Mouse (Mus musculus): Measurements from ENCODE around the gene Wnt8b. TPM values are rescaled to one million over a fixed set of nuclear protein-coding genes. Genes with fewer than 3 reads are reported as not detected.

Gene Wnt8b
- total and polyA plus RNA-seq, 2 experiments from 2014 or later, result 0.05 to 1.0 TPM

DNA sequence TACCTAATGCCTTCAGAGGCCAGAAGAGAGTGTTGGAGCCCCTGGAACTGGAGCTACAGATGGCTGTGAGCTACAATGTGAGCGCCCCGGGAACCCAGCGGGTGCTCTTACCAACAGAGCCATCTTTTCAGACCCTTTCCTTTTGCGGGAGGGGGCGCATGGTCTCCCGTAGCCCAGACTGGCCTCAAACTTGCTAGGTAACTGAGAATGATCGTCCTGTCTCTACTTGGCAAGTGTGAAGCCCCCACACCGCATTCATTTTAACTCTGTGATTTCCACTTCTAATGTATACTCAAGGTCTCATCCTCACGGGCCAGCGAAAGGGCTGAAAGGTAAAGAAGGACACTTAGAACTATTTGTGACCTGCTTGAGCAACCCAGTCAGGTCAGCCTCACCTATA lies 51.1 kb downstream of the Wnt8b start:
- TF ChIP-seq CTCF (IDR thresholded peaks at IDR 0.05), result no peak
- H3K36me3 ChIP-seq (ENCODE audit: insufficient read depth, low read length), result peaks cover 8% of the 10 kb centered on the region; the same call in 1 of the 2 replicates
- H3K9ac ChIP-seq (replicated peaks; ENCODE audit: low read length, poor library complexity, severe bottlenecking), result no peak overlapping the region
- DNase-seq (ENCODE audit: low spot score), result no peak
- H3K27ac ChIP-seq (ENCODE audit: low read depth, low read length), result no peak overlapping the region
- 50% methylated on average over 10 of the region's 10 CpGs for WGBS
- no peaks in the 10 kb centered on the region for H3K9me3 ChIP-seq (ENCODE audit: low read length)
- no peaks in the 10 kb centered on the region for H3K4me1 ChIP-seq (ENCODE audit: insufficient read depth, low read length)
- no peak for ATAC-seq (ENCODE audit: low FRiP score)
- H3K27me3 ChIP-seq (ENCODE audit: insufficient read depth, low read length), result peaks cover 16% of the 10 kb centered on the region; the same call in 1 of the 2 replicates
- H3K4me2 ChIP-seq (ENCODE audit: low read depth, low read length, poor library complexity, severe bottlenecking), result no peak overlapping the region
- no peak overlapping the region for H3K4me3 ChIP-seq (ENCODE audit: low read depth, low read length)

DNA sequence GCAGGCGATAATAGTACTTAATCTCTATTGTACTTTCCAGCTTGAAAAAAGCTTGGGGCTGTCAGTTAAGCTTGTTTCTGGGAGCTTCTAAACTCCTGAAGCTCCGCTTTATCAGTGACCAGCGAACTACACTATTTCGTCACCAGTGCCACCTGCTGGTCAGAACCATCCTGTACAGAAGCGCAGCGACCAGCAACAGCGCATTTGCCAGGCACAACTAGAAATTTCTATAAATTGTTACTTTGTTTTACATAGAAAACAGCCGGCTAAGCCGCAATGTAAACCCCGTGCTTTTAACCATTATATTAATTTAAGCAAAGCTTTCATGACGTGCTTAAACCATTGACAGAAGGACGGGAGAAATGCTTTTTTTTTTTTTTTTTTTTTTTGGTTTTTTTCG lies 51.5 kb downstream of the Wnt8b start:
- DNase-seq (ENCODE audit: low spot score) (peak; percentile 91), ATAC-seq (ENCODE audit: low FRiP score) (no peak)
- no peaks in the 10 kb centered on the region for H3K4me1 ChIP-seq (ENCODE audit: insufficient read depth, low read length)
- no peaks in the 10 kb centered on the region for H3K9me3 ChIP-seq (ENCODE audit: low read length)
- H3K4me3 ChIP-seq (ENCODE audit: low read depth, low read length), result peak overlapping the region; percentile 42; the same call in 1 of the 2 replicates
- H3K9ac ChIP-seq (replicated peaks; ENCODE audit: low read length, poor library complexity, severe bottlenecking), result no peak overlapping the region
- peaks cover 16% of the 10 kb centered on the region; the same call in 1 of the 2 replicates for H3K27me3 ChIP-seq (ENCODE audit: insufficient read depth, low read length)
- H3K27ac ChIP-seq (ENCODE audit: low read depth, low read length), result no peak overlapping the region
- under 1% methylated on average over 13 of the region's 13 CpGs for WGBS
- H3K36me3 ChIP-seq (ENCODE audit: insufficient read depth, low read length), result peaks cover 12% of the 10 kb centered on the region
- peak overlapping the region; percentile 74; the same call in 1 of the 2 replicates for H3K4me2 ChIP-seq (ENCODE audit: low read depth, low read length, poor library complexity, severe bottlenecking)
- peak; percentile 83 for TF ChIP-seq CTCF (IDR thresholded peaks at IDR 0.05)

DNA sequence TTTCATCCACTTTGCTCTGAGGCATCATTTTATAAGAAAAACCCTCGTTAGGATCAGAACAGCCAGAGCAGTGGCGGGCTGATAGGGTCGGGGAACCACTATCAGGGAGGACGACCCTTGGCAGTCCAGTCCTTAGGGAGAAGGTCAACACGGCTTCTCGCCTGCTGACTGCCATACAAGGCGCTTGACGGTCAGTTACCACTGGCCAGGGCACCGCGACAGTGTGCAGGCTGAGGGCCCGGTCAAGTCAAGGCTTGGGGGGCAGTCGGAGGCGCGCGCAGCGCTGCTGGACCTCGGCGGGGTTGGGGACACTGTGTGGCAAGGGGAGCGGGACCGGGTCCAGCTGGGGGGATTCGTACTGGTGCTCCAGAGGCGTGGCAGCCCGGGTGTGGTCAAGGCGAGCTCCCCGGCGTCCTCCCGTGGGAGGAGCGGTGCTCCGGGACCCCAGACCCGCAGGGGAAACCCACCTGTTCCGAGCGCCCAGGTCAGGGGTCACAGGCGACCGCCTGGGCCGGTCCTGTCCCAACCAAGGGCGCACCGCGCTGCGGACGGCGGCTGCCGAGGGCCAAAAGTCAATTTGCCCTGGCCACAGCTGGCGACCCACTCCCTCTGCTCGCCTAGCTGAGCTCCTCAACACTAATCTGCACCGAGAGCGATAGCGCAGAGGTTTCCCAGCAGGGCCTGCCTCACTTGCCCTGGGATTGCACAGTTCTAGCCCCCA lies 52.2 kb downstream of the Wnt8b start, which contains the start of gene Sec31b:
TSS of gene Sec31b (minus strand) at position 544 of the 721 bp plus-strand sequence.
- Histone ChIP-seq H3K9me3 (ENCODE audit: low read length) (no peaks in the 10 kb centered on the region), H3K9ac (replicated peaks; ENCODE audit: low read length, poor library complexity, severe bottlenecking) (peak within 1 kb of the TSS; percentile 42), H3K27me3 (ENCODE audit: insufficient read depth, low read length) (peaks cover 16% of the 10 kb centered on the region; the same call in 1 of the 2 replicates), H3K36me3 (ENCODE audit: insufficient read depth, low read length) (peaks cover 19% of the 10 kb centered on the region), H3K27ac (ENCODE audit: low read depth, low read length) (no peak within 1 kb of the TSS), H3K4me2 (ENCODE audit: low read depth, low read length, poor library complexity, severe bottlenecking) (peak within 1 kb of the TSS; percentile 74), H3K4me3 (ENCODE audit: low read depth, low read length) (peak within 1 kb of the TSS; percentile 42), H3K4me1 (ENCODE audit: insufficient read depth, low read length) (no peaks in the 10 kb centered on the region)
- TF ChIP-seq CTCF (IDR thresholded peaks at IDR 0.05), result no peak
- under 1% methylated on average over 46 of the region's 47 CpGs for WGBS
- ATAC-seq (ENCODE audit: low FRiP score) (no peak), DNase-seq (ENCODE audit: low spot score) (no peak)

DNA sequence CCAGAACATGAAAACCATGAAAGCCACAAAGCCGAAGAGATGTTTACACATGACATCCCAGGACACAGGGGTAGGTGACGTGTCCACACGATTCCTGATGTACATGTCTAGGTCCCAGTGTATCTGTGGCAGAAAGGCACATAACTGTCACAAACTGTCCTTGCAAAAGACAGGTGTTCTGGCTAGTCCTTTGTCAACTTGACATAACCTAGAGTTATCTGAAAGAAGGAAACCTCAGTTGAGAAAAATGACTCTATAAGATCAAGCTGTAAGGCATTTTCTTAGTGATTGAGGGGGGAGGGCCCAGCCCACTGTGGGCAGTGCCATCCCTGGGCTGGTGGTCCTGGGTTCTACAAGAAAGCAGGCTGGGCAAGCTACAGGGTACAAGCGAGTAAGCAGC lies 59.5 kb downstream of the Wnt8b start, which contains the start of gene Gm20538:
TSS of gene Gm20538 (minus strand) at position 101 of the 400 bp plus-strand sequence.
- Histone ChIP-seq H3K4me1 (ENCODE audit: insufficient read depth, low read length) (peaks cover 4% of the 10 kb centered on the region; the same call in 1 of the 2 replicates), H3K9me3 (ENCODE audit: low read length) (no peaks in the 10 kb centered on the region), H3K36me3 (ENCODE audit: insufficient read depth, low read length) (peaks cover 41% of the 10 kb centered on the region), H3K9ac (replicated peaks; ENCODE audit: low read length, poor library complexity, severe bottlenecking) (no peak within 1 kb of the TSS), H3K4me2 (ENCODE audit: low read depth, low read length, poor library complexity, severe bottlenecking) (peak within 1 kb of the TSS; percentile 77; the same call in 1 of the 2 replicates), H3K27me3 (ENCODE audit: insufficient read depth, low read length) (no peaks in the 10 kb centered on the region), H3K4me3 (ENCODE audit: low read depth, low read length) (no peak within 1 kb of the TSS), H3K27ac (ENCODE audit: low read depth, low read length) (no peak within 1 kb of the TSS)
- no peak for ATAC-seq (ENCODE audit: low FRiP score)
- no peak for DNase-seq (ENCODE audit: low spot score)
- 98% methylated on average over 4 of the region's 4 CpGs for WGBS
- TF ChIP-seq CTCF (IDR thresholded peaks at IDR 0.05), result no peak

DNA sequence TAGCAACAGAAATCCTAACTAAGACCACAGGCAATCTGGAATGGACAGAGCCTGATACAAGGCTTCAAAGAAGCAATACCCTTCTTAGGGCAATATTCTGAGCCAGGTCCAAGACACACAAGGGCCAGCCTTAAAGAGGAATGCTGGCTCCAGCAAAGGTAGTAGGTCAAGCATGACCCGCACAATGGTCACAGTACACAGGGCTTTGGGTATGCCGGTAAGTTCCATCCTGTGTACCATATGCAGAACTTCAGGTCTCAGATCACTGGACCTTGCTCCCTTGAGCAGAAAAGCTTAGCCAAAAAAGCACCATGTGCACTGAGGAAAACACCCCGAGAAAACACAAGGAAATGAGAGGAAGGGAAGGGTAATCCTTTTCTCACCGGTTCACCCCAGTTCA lies 60.0 kb downstream of the Wnt8b start:
- peaks cover 3% of the 10 kb centered on the region; the same call in 1 of the 2 replicates for H3K27me3 ChIP-seq (ENCODE audit: insufficient read depth, low read length)
- no peak overlapping the region for H3K27ac ChIP-seq (ENCODE audit: low read depth, low read length)
- H3K36me3 ChIP-seq (ENCODE audit: insufficient read depth, low read length), result peaks cover 41% of the 10 kb centered on the region
- H3K9me3 ChIP-seq (ENCODE audit: low read length), result no peaks in the 10 kb centered on the region
- no peak for ATAC-seq (ENCODE audit: low FRiP score)
- no peak overlapping the region for H3K4me3 ChIP-seq (ENCODE audit: low read depth, low read length)
- peaks cover 4% of the 10 kb centered on the region; the same call in 1 of the 2 replicates for H3K4me1 ChIP-seq (ENCODE audit: insufficient read depth, low read length)
- no peak overlapping the region for H3K9ac ChIP-seq (replicated peaks; ENCODE audit: low read length, poor library complexity, severe bottlenecking)
- H3K4me2 ChIP-seq (ENCODE audit: low read depth, low read length, poor library complexity, severe bottlenecking), result 0 out of 2 replicates have a peak overlapping the region, but pooled peaks have one; percentile 77
- TF ChIP-seq CTCF (IDR thresholded peaks at IDR 0.05), result no peak
- WGBS, result 87% methylated on average over 4 of the region's 4 CpGs
- DNase-seq (ENCODE audit: low spot score), result no peak

DNA sequence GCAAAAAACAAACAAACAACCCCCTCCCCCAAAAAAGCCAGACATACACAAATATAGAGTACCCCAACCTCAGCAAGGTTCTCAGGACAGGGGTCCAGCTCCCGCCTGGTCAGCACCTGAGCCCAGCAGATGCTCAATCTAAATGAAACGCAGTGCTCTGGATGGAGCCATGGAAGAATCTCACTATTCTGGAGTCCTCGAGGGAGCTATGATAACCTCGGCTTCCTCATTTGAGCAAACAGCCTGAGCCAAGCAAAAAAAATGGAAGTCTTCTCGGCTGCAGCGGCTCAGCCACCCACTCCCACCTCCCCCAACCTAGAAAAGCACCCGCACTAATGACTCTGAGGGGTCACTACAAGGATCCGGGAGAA lies 61.2 kb downstream of the Wnt8b start:
- peaks cover 4% of the 10 kb centered on the region; the same call in 1 of the 2 replicates for H3K4me1 ChIP-seq (ENCODE audit: insufficient read depth, low read length)
- peak; percentile 42 for ATAC-seq (ENCODE audit: low FRiP score)
- no peaks in the 10 kb centered on the region for H3K9me3 ChIP-seq (ENCODE audit: low read length)
- no peak for TF ChIP-seq CTCF (IDR thresholded peaks at IDR 0.05)
- peak overlapping the region; percentile 91 for H3K9ac ChIP-seq (replicated peaks; ENCODE audit: low read length, poor library complexity, severe bottlenecking)
- peaks cover 33% of the 10 kb centered on the region for H3K36me3 ChIP-seq (ENCODE audit: insufficient read depth, low read length)
- peaks cover 8% of the 10 kb centered on the region; the same call in 1 of the 2 replicates for H3K27me3 ChIP-seq (ENCODE audit: insufficient read depth, low read length)
- WGBS, result 3% methylated on average over 8 of the region's 8 CpGs
- peak overlapping the region; percentile 80 for H3K4me3 ChIP-seq (ENCODE audit: low read depth, low read length)
- H3K4me2 ChIP-seq (ENCODE audit: low read depth, low read length, poor library complexity, severe bottlenecking), result peak overlapping the region; percentile 77
- H3K27ac ChIP-seq (ENCODE audit: low read depth, low read length), result peak overlapping the region; percentile 79; the same call in 1 of the 2 replicates
- DNase-seq (ENCODE audit: low spot score), result no peak

Measured in midbrain, postnatal 0 days (tissue).